Mouse (Mus musculus) kidney, adult 18-20 months (tissue): ENCODE results near the gene Hipk1.
"Not testable (repeated sequence)": the region's sequence is repeated elsewhere in the genome, so short reads cannot be mapped to it uniquely, and the experiment has no call there.

Source experiments
- DNase-seq: peaks from one replicate; pipeline ENCODE4 v3.0.0; 2021

The Hipk1 gene

DNA sequence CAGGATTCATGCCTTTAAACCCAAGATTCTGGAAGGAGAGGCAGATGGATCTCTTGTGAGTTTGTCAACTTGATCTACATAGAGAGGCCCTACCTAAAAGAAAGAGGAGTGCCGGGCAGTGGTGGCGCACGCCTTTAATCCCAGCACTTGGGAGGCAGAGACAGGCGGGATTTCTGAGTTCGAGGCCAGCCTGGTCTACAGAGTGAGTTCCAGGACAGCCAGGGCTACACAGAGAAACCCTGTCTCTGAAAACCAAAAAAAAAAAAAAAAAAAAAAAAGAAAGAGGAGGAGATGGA is 696 bp upstream of the Hipk1 start:
- DNase-seq = not testable (repeated sequence)

DNA sequence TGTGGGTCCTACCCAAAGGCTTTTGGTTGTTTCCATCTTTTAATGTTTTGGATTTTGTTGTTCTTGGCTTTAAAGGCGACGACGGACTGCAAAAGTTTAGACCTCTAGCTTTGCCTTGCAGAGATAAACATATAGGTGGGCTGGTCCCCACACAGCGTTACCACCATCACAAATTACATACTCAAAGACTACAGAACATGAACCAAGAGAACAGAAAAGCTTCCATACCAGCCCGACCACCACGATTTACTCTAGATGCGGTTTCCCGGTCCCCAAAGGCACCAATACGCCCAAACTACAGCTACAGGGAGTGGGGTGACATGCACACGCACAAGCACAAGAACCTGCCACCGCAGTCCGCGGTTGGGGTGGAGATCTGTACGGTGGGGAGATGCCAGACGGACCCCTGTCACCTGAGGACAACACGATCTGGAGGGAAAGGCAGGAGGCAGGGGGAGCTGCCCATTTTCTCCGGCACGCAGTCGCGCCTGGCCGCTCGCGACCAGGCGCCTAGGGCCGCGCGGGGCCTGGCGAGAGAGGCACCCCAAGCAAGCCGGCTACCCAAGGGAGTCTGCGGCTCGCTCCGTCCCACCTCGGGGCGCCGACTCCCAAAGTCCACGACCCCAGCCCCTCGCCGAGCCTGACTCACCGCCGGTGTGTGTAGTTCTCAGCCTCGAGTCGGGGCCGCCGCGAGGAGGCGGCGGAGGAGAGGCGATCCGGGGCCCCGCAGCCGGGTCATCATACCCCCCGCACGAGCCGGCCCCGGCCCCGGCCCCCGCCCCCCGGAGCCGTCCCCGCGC is 817 bp downstream of the Hipk1 start:
- peak; percentile 56 for DNase-seq

DNA sequence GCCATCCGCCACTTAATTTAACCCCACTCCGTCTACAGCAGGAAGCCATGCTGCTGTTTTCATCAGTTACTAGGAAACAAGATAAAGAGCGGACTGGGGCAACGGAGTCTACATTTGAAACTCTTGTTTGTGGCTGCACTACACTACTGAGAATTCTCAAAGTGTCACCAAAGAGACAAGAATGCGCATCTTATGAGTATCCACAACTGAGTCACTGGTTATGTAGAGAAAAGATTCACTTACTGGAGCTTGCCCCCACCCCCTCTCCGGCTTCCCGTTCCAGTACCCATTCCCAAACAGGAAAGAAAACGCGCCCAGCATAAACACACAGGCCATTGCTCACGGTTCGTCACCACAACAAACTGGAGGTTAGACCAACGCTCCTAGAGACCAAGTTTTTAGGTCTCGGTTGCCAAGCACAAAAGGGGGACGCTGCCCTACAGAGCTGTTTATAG is 1.4 kb downstream of the Hipk1 start:
- DNase-seq = peak; percentile 68

DNA sequence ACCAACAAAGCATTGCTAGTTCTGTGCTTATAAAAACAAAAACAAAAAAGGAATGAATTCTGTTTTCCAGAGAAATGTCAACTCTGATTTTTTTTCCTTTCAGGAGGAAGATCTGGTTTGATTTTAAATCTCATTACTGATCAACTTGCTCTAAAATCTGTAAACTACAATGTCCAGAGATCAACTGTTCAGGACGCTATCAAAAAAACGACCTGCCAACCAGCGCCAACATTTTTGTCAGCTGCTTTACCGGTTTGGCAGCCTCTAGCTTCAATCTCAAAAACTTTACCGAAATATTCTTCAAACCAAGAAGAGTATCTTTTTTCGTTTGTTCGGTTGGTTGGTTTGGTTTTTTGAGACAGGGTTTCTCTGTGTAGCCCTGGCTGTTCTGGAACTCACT is 2.3 kb downstream of the Hipk1 start:
- DNase-seq = no peak

DNA sequence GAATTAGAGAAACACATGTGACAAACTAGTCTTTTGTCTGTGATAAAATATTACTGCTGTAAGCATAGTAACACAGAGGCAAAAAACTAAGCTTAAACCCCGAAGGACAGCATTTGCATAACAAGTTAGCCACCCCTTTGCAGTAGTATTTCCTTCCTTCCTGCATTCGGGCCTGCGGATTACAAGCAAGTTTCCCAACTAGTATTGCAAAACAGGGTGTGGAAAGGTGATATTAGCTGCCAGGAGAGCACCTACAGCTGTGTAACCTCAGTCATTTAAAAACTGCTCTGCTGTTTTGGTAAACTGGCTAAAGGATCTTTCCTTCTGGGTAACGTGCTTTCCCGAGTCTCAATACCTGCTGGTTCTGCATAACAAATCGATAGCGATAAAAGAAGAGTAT is 4.1 kb downstream of the Hipk1 start:
- no peak for DNase-seq

DNA sequence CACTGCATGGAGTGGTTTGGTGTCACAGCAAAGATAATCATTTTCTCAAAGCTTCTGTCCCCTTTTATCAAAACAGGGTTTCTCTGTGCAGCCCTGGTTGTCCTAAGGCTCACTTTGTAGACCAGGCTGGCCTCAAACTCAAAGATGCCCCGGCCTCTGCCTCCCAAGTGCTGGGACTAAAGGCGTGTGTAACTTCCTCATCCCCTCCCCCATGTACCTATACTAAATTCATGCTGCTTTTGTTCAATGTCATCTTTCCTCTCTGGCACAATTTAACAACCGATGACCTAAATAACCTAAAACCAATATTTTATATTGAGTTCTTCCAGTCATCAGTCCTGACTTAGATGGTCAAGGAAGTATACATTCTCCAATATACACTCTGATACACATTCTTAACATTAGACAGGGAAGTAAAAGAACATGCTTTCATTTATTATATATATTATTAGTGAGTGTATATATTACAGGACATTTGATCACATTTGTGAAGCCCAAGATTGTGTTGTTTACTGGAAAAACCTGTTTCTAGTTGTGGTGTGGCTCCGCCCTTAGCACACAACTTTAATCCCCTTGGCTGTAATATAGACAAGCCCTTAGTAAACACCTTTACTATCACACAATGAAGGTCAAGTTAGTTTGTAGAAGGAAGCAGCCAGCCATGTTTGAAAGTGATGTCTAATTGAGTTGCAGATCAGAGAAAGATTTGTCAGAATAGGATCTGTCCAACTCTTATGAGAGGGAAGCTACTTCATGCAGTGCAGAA is 8.3 kb downstream of the Hipk1 start:
- no peak for DNase-seq

DNA sequence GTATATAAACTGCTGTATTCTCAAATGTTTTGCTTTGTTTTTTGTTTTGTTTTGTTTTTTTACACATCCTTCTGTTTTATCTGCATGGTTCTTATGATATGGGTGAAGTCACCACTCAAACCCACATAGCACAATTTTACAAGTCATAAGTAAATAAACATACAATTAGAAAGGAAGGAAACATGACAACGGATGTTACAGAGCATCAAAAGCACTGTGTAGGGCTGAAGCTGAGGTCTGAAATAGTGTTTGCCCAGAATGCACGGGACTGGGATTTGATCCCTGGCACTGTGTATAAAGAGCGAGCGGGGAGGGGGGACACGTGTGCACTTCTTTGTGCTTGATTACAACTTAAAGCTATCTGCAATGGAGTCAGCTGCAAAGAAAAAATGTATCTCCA is 10.6 kb downstream of the Hipk1 start:
- no peak for DNase-seq

DNA sequence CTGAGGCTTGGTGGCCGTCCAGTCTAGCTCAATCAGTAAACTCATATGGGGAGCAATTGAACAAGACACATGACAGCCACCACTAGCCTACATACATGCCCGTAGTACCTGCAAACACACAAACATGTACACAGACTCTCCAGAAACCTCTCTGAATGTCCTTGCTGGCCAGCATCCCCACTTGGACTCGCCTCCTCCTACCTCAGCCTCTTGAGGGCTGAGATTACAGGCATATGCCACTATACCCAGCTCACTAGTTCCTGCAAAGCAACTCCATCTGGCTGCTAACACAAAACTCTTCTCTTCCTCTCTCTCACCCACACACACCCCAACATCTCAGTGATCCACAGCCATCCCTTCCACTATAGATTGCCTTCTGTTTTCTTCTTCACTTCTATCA is 11.1 kb downstream of the Hipk1 start:
- DNase-seq = no peak

DNA sequence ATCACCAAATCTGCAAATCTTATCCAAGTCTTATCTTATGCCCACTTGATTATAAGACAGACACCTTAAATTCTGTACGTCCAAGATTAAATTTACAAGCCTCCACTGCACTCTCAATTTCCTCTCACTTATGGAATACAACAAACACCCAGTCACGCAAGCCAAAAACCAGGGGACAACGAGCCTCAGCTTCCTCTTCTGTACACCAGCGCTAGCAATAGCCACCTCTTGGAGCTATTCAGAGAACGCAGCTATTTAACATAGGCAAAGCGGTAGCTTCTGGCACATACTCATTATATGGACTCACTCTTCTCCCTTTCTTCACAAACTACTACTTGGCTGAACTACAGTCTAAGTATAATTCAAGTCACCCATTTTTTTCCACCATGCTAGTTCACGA is 12.2 kb downstream of the Hipk1 start:
- no peak for DNase-seq

DNA sequence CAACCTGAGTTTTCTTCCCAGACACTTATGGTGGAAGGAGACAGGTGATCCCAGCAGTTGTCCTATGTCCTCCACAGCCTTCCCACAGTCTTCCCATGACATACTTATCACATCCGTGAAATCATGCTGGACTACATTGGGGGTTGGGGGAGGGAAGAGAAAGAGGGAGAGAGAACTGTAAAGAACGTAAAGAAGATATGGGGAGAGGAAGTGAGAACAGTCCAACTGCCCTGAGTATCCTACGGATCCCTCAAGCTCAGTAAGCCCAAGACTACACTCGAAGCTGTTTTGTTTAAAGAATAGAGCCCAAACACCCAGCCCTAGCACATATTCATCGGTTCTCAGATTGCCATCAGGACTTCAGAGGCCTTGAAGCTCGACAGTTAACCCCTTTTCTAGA is 12.7 kb downstream of the Hipk1 start:
- no peak for DNase-seq

DNA sequence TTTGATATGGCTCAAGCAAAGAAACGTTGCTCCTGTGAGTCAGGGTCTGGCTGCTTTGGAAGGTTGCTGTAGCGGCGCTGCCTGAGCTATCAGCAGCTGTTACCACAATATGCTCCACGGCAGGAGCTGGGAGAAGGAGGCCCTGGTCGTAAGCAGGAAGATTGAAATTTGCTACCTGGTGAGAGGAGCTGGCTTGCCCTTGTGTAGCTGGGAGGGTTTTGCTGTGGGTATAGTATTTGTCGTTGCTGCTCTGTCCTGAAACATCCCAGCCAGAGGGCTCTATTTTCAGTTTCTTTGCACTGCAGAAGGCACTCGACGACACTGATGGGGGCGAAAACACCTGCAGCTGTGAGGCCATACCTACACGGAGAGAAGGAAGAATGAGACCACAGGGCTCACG is 13.4 kb downstream of the Hipk1 start:
- no peak for DNase-seq

DNA sequence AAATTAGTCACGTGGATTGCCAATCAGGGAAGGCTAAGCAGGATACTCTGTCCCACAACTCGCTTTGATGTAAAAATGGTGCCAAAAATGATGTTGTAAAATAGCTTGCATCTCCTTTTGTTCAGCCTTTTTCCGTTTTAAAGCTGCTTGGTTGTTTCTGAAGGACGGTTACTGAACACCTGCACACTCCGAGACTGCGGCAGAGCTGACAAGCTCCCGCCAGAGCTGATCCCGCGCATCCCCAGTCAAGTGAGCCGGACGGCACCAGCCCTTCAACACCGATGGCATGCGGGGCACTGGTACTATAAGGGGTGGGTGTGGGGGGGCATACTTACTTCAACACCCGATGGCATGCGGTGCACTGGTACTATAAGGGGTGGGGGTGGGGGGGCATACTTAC is 17.4 kb downstream of the Hipk1 start:
- no peak for DNase-seq

DNA sequence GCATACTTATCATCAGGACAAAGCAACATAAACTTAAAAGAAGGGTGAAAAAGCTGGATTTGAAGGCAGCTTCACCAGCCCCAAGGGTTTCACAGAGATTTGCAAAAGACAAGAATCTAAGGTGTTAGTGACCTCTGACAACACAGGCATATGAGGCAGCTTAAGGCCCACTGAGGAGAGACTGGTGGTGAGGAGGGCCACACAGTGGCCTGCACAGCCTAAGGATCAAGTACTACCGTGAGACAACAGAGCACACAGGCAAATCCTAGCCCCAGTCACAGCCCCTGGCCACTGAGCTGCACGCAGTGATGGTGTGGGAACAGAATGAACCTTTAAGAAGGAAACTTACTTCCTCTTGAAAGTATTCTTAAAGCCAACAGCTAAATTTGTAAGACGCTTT is 17.9 kb downstream of the Hipk1 start:
- DNase-seq = no peak

DNA sequence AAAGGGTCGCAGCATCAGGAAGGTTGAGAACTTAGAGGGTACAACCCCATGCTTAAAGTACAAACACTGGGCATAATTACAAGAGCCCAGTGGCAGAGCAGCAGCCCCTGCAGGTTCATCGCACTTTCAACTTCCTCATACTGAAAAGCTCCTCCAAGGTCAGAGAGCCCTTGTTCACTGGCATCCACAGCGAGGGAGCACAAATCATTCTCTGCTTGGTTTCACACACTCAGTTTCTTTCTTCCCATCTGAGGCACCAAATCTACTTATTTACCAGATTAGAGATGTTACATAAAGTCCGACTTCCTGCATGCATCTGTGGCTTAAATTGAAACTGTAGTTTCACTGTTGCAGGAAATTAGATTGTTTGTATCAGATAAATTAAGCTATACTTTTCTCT is 18.5 kb downstream of the Hipk1 start:
- peak; percentile 39 for DNase-seq

DNA sequence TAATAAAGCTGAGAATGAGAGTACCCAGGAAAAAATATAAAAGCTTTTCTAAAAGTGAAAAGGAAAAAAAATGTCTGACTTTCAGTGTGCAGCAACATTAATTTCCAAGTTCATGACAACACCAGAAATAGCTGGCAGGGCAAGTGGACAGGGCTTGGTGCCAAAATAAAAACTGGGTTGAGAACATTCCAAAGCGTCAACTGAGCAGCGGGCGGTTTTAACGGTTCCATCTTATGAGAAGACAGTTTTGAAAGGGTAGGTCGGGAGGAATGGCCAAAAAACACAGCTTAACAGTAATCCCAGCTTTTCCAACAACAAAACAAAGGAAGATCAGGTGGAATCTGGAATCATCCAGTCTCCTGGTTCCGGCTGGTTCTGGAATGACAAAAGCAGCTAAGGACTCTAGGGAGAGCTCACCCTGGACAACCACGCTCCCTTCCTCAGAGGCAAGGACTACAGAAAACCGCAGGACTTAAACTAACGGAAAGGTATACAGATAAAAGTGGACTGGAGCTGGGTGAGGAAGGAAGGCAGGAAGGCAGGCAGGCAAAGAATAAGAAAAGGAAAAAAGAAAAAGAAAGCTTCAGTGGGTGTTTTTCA is 19.7 kb downstream of the Hipk1 start:
- DNase-seq = peak; percentile 85

DNA sequence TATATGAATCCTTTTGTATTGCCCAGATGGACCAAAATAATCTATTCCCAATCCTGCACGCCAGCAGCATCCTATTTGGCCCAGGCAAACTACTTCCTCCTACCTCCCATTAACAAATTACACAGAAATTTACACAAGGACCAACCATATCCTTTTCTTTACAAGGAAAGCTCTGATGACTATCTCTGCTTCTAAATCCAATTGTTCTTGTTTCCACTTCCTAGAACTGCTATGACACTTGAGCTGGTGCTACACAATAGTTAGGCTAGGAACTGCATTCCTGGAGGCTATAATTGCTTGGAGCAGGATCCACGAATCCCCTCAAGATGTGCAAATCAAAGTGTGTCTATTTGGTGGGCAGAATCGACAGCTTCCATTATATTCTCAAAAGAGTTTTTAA is 24.6 kb downstream of the Hipk1 start:
- no peak for DNase-seq

DNA sequence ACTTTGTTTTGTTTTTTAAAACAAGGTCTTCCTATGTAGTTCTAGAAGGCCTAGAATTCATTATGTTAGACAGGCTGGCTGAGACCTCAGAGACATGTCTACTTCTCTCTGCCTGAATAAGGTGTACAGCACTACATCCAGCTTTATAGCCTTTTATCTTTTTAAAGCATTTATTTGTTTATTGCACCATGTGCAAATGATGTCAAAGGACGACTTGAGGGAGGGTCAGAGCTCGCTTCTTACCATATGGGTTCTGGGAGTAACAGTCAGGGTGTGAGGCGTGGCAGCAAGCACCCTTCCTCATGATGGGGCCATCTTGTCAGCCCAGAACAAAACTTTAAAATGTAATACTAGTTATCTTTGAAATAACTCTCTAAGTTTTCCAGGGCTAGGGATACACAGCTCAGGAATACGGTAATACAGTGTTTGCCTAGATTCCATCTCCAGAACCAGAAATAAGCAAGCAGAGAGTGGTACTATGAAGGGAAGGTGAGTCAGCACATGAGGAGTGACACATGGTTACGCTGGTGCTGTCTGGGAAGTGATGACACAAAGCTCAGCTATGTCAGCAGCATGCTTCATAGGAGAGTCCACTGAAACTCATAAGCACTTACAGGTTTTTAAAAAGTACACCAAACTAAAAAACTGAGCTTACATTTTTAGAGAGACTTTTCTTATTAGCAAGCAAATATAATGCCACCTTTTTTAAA is 31.9 kb downstream of the Hipk1 start:
- DNase-seq = no peak

DNA sequence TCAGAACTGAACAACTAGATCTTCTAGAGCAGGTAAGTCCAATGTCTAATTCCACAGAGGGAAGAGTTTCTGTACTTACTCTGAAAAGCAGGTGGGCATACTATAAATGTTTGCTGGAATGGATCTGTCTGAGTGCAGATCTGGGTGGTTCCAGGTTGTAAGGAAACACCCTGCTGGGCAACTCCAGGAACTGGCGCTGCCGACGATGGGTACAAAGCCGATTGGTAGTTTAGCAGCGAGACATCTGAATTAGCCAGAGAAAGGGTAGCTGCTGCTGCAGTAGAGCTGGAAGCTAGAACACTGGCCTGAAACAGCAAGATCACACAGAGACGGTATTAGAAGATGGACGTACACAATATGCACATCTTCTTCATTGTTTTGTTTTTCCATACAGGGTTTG is 32.9 kb downstream of the Hipk1 start:
- DNase-seq = no peak

DNA sequence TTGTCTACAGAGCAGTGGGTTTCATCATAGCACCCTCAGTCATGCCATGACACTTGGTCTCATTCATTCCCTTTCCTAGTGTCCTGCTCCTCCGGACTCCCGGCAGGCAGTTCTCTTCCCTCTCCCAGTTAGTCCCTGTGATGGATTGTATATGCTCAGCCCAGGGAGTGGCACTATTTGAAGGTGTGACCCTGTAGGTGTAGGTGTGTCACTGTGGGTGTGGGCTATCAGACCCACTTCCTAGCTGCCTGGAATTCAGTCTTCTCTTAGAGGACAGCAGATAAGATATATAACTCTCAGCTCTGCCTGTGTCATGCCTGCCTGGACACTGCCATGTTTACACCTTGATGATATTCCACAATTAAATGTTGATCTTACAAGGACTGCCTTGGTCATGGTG is 34.4 kb downstream of the Hipk1 start:
- no peak for DNase-seq

DNA sequence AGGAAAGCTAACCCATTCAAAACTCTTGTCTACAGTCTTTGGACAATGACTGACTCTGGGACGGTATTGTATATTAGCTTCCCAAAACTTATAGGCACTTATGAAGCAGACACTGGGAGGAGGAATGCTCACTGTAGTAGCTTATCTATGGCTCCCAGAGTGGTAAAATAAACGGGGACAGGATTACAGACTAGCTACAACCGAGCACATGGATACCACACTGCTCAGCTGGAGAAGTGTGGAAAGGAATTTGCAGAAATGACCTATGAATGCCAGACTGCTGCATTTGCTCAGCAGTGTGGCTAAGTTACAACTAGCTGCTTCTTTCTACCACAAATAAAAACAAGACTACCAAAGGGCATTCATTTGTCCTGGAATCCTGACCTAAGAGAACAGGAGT is 36.0 kb downstream of the Hipk1 start:
- DNase-seq = no peak

DNA sequence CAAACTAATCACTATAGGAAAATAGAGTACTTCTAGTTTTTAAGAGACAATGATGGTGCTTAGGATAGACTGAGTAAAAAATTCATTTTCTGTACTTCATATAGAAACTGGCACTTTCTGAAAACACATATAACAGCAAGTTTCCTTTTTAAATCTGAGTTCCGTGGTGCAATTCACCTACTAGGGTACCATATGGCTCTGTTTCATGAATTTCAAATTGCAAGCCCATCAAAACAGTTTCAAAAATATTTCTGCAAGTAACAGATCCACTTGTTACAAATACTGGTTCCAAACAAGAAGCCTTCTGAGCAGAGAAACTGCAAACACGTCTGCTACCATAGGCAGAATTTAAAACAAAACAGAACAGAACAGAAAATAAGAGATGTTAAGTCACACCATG is 39.8 kb downstream of the Hipk1 start:
- no peak for DNase-seq

DNA sequence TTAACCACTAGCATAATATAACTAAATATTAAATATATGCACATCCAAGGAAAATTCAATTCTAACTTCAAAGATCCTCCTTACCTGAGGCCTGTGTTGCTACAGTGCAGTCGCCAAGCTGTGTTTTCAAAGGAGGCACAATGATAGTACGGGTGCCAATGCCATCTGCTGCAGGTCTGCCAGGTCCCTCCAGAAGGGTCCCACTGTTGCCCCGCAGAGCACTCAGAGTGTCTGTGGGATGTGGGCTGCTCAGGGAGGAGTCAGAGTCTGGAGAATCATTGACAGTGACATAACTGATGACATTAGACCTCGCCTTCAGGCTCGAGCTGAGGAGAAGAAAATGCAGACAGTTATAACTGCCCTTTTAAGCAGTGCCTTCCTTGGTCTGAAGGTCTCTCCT is 44.7 kb downstream of the Hipk1 start:
- DNase-seq = no peak

DNA sequence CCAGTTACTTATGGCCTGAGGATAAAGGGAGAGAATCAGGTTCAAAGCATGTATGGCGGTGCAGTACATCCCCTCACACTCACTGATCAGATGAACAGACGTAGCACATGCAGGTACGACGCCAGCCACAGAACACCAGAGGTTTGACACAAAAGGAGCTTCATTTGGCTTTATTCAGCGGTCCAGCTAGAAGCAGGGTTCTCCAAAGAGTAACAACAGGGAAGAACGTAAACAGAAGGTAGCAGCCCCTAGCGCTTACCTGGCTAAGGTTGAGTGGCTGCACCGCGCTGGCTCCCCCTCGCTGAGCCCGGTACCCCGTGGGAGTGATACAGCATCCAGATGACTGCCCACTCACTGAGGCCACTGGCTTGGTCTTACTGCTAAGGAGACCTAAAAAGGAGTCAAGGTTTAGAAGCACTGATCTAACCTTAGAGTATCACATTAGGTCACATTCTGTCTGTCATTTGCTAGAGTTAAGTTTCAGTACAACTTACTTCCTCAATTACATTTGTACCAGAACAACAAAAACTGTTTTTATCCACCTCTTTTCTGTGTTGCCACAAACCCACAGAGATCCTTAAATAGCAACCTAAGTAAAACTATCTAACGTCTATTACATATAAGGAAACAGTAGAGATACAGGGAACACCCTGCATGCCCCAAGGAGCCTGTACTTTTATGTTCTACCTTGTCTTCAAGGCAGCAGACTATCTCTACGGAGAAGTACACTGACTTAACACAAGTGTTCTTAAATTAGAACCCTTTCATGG is 46.2 kb downstream of the Hipk1 start:
- no peak for DNase-seq
